ENCODE assay signal across 8 mouse cellular contexts in the genomic region with DNA sequence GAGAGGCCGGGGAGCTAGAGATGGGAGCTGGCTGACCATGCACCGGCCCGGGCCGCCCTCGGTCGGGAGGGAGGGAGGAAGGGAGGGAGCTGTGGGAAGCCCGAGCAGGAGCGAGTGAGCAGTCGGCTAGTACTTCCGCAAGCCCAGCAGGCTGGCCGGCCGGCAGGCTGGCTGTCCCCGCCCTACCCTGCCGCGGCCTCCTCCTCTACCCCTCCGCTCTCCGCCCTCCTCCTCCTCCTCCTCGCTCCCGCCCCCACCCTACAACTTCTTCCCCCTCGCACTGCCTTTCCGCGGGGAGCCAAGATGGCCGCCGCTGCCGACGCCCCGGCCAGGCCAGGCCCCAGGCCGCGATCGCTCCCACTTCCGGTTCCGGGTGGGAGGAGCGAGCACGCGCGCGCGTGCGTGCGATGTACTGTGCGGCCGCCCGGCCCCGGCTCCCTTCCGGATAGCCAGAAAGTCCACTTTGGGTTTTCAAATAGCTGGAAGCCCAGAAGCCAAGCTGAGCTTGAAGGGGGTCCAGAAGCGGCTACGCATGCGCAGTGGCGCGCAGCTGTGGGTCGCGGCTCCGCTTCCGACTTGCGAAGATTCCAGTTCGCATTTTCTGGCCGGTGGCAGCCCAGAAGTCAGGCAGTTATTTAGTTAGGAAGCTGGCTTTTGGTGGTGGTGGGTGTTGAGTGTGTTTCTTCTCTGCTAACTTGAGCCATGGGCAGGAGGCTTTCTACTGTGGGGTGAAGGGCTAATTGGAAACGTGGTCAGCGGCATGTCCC. TPM values are rescaled to one million over a fixed set of nuclear protein-coding genes. Genes with fewer than 3 reads are reported as not detected.
A peak's percentile ranks its signal among the peaks of the same experiment; 100 is the strongest.
DNase-seq lines count a peak whose midpoint lies in the region; ATAC-seq and TF ChIP-seq lines count a peak whose summit lies in the region.

A gene (minus strand): TSS at position 359 of the 767 bp plus-strand sequence.

- WGBS in heart, embryonic 11.5 days (ENCODE audit: insufficient replicate concordance): under 1% methylated on average over 52 of the region's 59 CpGs
- 0% methylated on average over 40 of the region's 59 CpGs for WGBS in kidney, embryonic 16.5 days
- WGBS in liver, adult 2 months: under 1% methylated on average over 48 of the region's 59 CpGs

- H3ac ChIP-seq in C2C12 (ENCODE audit: control insufficient read depth, insufficient read length, low read depth) (peak within 1 kb of the TSS; percentile 88), myocyte (ENCODE audit: control insufficient read depth, insufficient read length) (peak within 1 kb of the TSS; percentile 77)

- peaks cover 39% of the 10 kb centered on the region for H3K4me1 ChIP-seq in erythroblast, embryonic 14.5 days (ENCODE audit: control insufficient read depth)
- H3K4me1 ChIP-seq in heart, embryonic 11.5 days (ENCODE audit: control insufficient read depth, insufficient read depth, low read length): peaks cover 18% of the 10 kb centered on the region
- peaks cover 20% of the 10 kb centered on the region for H3K4me1 ChIP-seq in kidney, embryonic 16.5 days (ENCODE audit: insufficient read depth, low read length)
- peaks cover 13% of the 10 kb centered on the region; the same call in 1 of the 2 replicates for H3K4me1 ChIP-seq in liver, adult 2 months (ENCODE audit: control insufficient read depth, insufficient read depth, low read length)

- no peak for TF ChIP-seq CTCF in C2C12 (IDR thresholded peaks at IDR 0.05; ENCODE audit: control insufficient read depth, insufficient read depth, insufficient read length)
- no peak for TF ChIP-seq CTCF in brain, embryonic 14.5 days (IDR thresholded peaks at IDR 0.05; ENCODE audit: borderline replicate concordance, extremely low read depth, insufficient read depth, insufficient read length)
- TF ChIP-seq CTCF in liver, adult 2 months (IDR thresholded peaks at IDR 0.05; ENCODE audit: low read depth, low read length): no peak

- peak within 1 kb of the TSS; percentile 96 for H3K9ac ChIP-seq in heart, embryonic 11.5 days (ENCODE audit: low read depth, low read length)
- peak within 1 kb of the TSS; percentile 93 for H3K9ac ChIP-seq in kidney, embryonic 16.5 days (replicated peaks; ENCODE audit: low read length)
- H3K9ac ChIP-seq in liver, adult 2 months (ENCODE audit: low read depth, low read length): peak within 1 kb of the TSS; percentile 94

- H3K4me3 ChIP-seq in C2C12 (ENCODE audit: insufficient read depth, poor library complexity, severe bottlenecking) (peak within 1 kb of the TSS; percentile 75), myocyte (peak within 1 kb of the TSS; percentile 94)
- peak within 1 kb of the TSS; percentile 92 for H3K4me3 ChIP-seq in erythroblast, embryonic 14.5 days (replicated peaks)
- H3K4me3 ChIP-seq in heart, embryonic 11.5 days (ENCODE audit: low read depth, low read length): peak within 1 kb of the TSS; percentile 82
- H3K4me3 ChIP-seq in kidney, embryonic 16.5 days (ENCODE audit: low read length): peak within 1 kb of the TSS; percentile 87
- H3K4me3 ChIP-seq in liver, adult 2 months (ENCODE audit: insufficient read depth, low read depth, low read length): peak within 1 kb of the TSS; percentile 86

- peak within 1 kb of the TSS; percentile 72 for H3K4me2 ChIP-seq in heart, embryonic 11.5 days
- H3K4me2 ChIP-seq in kidney, embryonic 16.5 days (replicated peaks; ENCODE audit: low read depth, low read length): peak within 1 kb of the TSS; percentile 59
- H3K4me2 ChIP-seq in myocyte (ENCODE audit: low read depth): peak within 1 kb of the TSS; percentile 83

- H3K9me3 ChIP-seq in erythroblast, embryonic 14.5 days (ENCODE audit: control insufficient read depth, low read length): no peaks in the 10 kb centered on the region
- no peaks in the 10 kb centered on the region for H3K9me3 ChIP-seq in heart, embryonic 11.5 days (replicated peaks; ENCODE audit: control insufficient read depth, low read length)
- H3K9me3 ChIP-seq in kidney, embryonic 16.5 days (ENCODE audit: low read length): no peaks in the 10 kb centered on the region

- H3K36me3 ChIP-seq in C2C12 (ENCODE audit: control insufficient read depth, insufficient read depth): peaks cover 20% of the 10 kb centered on the region
- no peaks in the 10 kb centered on the region; the same call in 1 of the 2 replicates for H3K36me3 ChIP-seq in erythroblast, embryonic 14.5 days (ENCODE audit: control insufficient read depth)
- no peaks in the 10 kb centered on the region for H3K36me3 ChIP-seq in heart, embryonic 11.5 days (ENCODE audit: control insufficient read depth, insufficient read depth, low read length)
- H3K36me3 ChIP-seq in kidney, embryonic 16.5 days (ENCODE audit: insufficient read depth, low read length): no peaks in the 10 kb centered on the region
- H3K36me3 ChIP-seq in liver, adult 2 months (ENCODE audit: control insufficient read depth, insufficient read depth, low read length): no peaks in the 10 kb centered on the region
- H3K36me3 ChIP-seq in myocyte (ENCODE audit: control insufficient read depth, insufficient read depth): no peaks in the 10 kb centered on the region
- no peaks in the 10 kb centered on the region for H3K36me3 ChIP-seq in splenic B cell, adult 2 months (ENCODE audit: control insufficient read depth, insufficient read depth, low read length, poor library complexity, severe bottlenecking)

- peaks cover 42% of the 10 kb centered on the region for H3K79me3 ChIP-seq in C2C12 (ENCODE audit: low read depth)

- TF ChIP-seq POLR2A in brain, embryonic 14.5 days (IDR thresholded peaks at IDR 0.05; ENCODE audit: borderline replicate concordance, extremely low read depth, insufficient read depth, insufficient read length, poor library complexity, severe bottlenecking): peak; percentile 89
- TF ChIP-seq POLR2A in liver, adult 2 months (IDR thresholded peaks at IDR 0.05; ENCODE audit: extremely low read depth, insufficient read depth, low read length): peak; percentile 80
- TF ChIP-seq POLR2A in myocyte (IDR thresholded peaks at IDR 0.05; ENCODE audit: insufficient read length, low read depth): peak; percentile 83

- ATAC-seq in heart, embryonic 11.5 days (replicated peaks; ENCODE audit: insufficient number of reproducible peaks, low FRiP score, low TSS enrichment): peak; percentile 96
- ATAC-seq in kidney, embryonic 16.5 days (ENCODE audit: low FRiP score, low TSS enrichment): peak; percentile 98

- peak; percentile 100 for DNase-seq in brain, embryonic 14.5 days (ENCODE audit: low read depth)
- peak; percentile 90 for DNase-seq in liver, adult 2 months (ENCODE audit: extremely low read depth, low read depth, low spot score)
- peak; percentile 100 for DNase-seq in splenic B cell, adult 2 months (ENCODE audit: low read depth, low spot score)

- H3K27ac ChIP-seq in heart, embryonic 11.5 days (ENCODE audit: low read depth, low read length): peak within 1 kb of the TSS; percentile 99
- peak within 1 kb of the TSS; percentile 98 for H3K27ac ChIP-seq in kidney, embryonic 16.5 days (ENCODE audit: low read length)
- H3K27ac ChIP-seq in liver, adult 2 months (replicated peaks; ENCODE audit: insufficient read depth, low read depth, low read length): peak within 1 kb of the TSS; percentile 87

- H3K79me2 ChIP-seq in C2C12 (ENCODE audit: control insufficient read depth, insufficient read depth): peaks cover 48% of the 10 kb centered on the region
- H3K79me2 ChIP-seq in liver, adult 2 months (ENCODE audit: control insufficient read depth, insufficient read depth, low read length): peaks cover 7% of the 10 kb centered on the region; the same call in 1 of the 2 replicates
- H3K79me2 ChIP-seq in myocyte (ENCODE audit: control insufficient read depth, insufficient read depth): peaks cover 45% of the 10 kb centered on the region

- H3K27me3 ChIP-seq in C2C12 (ENCODE audit: control insufficient read depth, insufficient read depth, insufficient read length) (no peaks in the 10 kb centered on the region), myocyte (ENCODE audit: control insufficient read depth, insufficient read depth, insufficient read length) (no peaks in the 10 kb centered on the region)
- H3K27me3 ChIP-seq in erythroblast, embryonic 14.5 days (ENCODE audit: control insufficient read depth): no peaks in the 10 kb centered on the region
- H3K27me3 ChIP-seq in heart, embryonic 11.5 days (ENCODE audit: control insufficient read depth, insufficient read depth, low read length): no peaks in the 10 kb centered on the region
- H3K27me3 ChIP-seq in kidney, embryonic 16.5 days (ENCODE audit: insufficient read depth, low read length): no peaks in the 10 kb centered on the region
- no peaks in the 10 kb centered on the region for H3K27me3 ChIP-seq in liver, adult 2 months (ENCODE audit: control insufficient read depth, insufficient read depth, low read length)
- H3K27me3 ChIP-seq in splenic B cell, adult 2 months (ENCODE audit: control insufficient read depth, insufficient read depth, low read length, poor library complexity, severe bottlenecking): no peaks in the 10 kb centered on the region

TF ChIP-seq in C2C12, 6 proteins besides CTCF, POLR2A, EP300 and RAD21:
- peak; percentile 26 for TF ChIP-seq MYOD1 (IDR thresholded peaks at IDR 0.05; ENCODE audit: control insufficient read depth, insufficient read length, low read depth)
- no peak for TF ChIP-seq MYOG (IDR thresholded peaks at IDR 0.05; ENCODE audit: control insufficient read depth, extremely low read depth, insufficient read length)
- TF ChIP-seq MAX (IDR thresholded peaks at IDR 0.05): peak; percentile 49

TF ChIP-seq in myocyte, 11 proteins besides CTCF, POLR2A, EP300 and RAD21 (continues in another document):
- TF ChIP-seq TCF12 (IDR thresholded peaks at IDR 0.05; ENCODE audit: insufficient read depth, poor library complexity, severe bottlenecking) (no peak), REST (IDR thresholded peaks at IDR 0.05; ENCODE audit: insufficient read depth, insufficient read length) (no peak), E2F4 (IDR thresholded peaks at IDR 0.05; ENCODE audit: insufficient read depth) (no peak), CEBPB (IDR thresholded peaks at IDR 0.05; ENCODE audit: insufficient read depth, poor library complexity, severe bottlenecking) (no peak), TCF3 (IDR thresholded peaks at IDR 0.05; ENCODE audit: insufficient read length, low read depth) (no peak), POLR2AphosphoS2 (IDR thresholded peaks at IDR 0.05; ENCODE audit: insufficient read length, low read depth) (peak; percentile 92), MAX (IDR thresholded peaks at IDR 0.05; ENCODE audit: low read depth) (no peak), USF1 (IDR thresholded peaks at IDR 0.05; ENCODE audit: low read depth) (no peak), MYOD1 (IDR thresholded peaks at IDR 0.05; ENCODE audit: control insufficient read depth in 1 of 3, insufficient read length in 2 of 3, low read depth in 2 of 3) (peak in 2 of 3 experiments; percentile 63 to 72)

RNA-seq across cellular contexts. Expression of the gene that starts here (rescaled TPM):
- polyA plus RNA-seq in C2C12 (2012; fragmentation: generic; extraction: Trizol) (169 TPM), myocyte (2012; fragmentation: generic; extraction: Trizol) (131 TPM)
- polyA plus RNA-seq in brain, embryonic 14.5 days (2012; rRNA removed): 89.6 and 133 TPM in 2 replicates
- 3.4 and 3.5 TPM in 2 replicates for polyA plus RNA-seq in erythroblast, embryonic 14.5 days (2012)
- polyA plus RNA-seq in heart, embryonic 11.5 days (2014; fragmentation: Nextera tagmentation; extraction: Ambion mirVana): 286 and 318 TPM in 2 replicates
- polyA plus RNA-seq in kidney, embryonic 16.5 days (2015; fragmentation: Nextera tagmentation; extraction: Ambion mirVana): 272 and 303 TPM in 2 replicates
- 77.0 and 84.1 TPM in 2 replicates for total RNA-seq in liver, adult 2 months (2014; rRNA removed)
- 15.5 and 16.0 TPM in 2 replicates for polyA plus RNA-seq in liver, adult 2 months (2012; rRNA removed)

Comparison
In these comparisons a context has a peak if more than half of its experiments do, and no peak if none do; other contexts are left out.
1. Peak in every context shown above with its lines: DNase-seq, ATAC-seq, H3K4me3 ChIP-seq and H3K27ac ChIP-seq.